Mouse (Mus musculus): ENCODE measurements at regions not wholly inside any gene's neighbourhood (a gene's known extent, or its start where the extent isn't known, plus 50 kb on each side); places are given as distances from the start of the nearest gene placed in this dataset.
A peak's percentile ranks its signal among the peaks of the same experiment; 100 is the strongest.
"Not testable (repeated sequence)": the region's sequence is repeated elsewhere in the genome, so short reads cannot be mapped to it uniquely, and the experiment has no call there.

DNA sequence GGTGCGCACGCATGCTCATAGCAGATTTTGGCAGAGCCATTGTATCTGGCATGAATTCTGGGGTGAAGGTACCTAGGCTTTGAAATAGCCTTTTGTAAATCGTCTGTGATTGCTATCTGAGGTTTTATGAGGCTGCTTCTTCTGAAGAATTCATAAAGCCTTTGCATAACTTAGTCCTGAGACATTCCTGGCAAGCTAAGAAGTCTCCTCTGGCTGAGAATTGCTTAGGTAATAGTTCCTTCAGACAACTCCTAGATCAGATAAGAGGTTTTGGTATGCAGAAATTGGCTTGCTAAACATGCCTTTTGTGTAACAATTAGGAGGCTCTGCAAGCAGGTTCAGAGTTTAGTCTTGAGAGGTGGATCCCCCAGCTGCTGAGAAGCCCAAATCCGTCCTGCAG lies 82.7 kb downstream of the Pmp22 start:
- no peak for DNase-seq

DNA sequence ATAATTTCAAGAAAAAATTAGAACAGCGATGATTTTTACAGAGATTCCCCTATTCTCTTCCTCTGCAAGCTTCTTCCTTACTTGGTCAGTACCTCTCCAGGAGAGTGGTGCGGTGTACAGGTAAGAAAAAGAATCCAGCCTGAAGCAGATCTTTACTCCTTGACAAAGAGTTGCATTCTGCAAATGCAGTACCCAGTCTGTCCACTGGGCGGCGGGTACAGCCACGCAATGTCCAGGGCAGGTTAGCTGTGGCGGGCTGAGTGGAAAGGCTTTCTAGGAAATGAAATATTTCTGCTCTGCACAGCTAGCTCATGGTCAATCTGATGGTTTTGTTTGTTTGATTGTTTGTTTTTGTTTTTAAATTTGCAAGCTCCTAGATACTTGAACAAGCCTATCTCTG lies 84.3 kb downstream of the Pmp22 start:
- peak; percentile 70 for DNase-seq

DNA sequence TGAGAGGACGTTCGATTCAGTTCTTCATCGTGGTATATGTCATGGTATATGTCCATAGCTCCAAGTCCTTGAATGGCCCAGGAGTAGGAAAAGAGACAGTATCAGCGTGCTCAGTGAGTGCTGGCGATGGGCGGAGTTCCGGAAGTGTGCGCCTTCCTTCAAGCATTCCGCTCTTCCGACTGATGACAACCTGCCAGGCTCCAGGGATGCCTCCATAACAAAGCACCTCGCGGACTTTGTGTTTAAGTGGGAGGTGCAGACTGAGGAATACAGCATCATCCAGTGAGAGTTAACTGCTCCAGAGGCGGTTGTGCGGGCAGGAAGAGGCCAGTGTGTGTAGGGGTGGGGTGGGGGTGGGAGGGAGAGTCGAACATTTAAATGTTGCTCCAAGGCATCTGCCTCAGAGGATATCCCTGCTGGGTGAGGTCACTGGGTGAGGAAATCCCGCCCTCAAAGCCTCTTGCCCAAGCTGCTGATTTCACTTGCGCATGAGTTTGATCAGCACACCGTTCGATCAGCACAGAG lies 85.2 kb downstream of the Pmp22 start:
- DNase-seq = no peak

DNA sequence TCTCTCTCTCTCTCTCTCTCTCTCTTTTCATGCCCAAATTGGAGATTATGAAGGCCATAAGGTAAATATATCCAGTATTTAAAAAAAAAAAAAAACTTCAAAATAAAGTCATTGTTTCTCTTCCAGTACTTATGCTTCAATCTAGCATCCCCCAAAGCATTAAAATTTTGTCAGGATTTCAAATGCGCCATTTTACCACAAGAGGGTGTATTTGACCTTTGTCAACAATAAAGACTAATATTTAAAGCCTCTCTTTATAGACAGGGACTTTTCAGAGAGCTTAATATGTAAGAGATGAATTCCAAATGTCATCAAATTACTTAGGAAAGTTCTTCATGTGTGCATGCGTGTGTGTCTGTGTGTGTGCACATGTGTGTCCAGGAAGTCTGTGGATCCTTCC lies 87.2 kb downstream of the Pmp22 start:
- no peak for DNase-seq

DNA sequence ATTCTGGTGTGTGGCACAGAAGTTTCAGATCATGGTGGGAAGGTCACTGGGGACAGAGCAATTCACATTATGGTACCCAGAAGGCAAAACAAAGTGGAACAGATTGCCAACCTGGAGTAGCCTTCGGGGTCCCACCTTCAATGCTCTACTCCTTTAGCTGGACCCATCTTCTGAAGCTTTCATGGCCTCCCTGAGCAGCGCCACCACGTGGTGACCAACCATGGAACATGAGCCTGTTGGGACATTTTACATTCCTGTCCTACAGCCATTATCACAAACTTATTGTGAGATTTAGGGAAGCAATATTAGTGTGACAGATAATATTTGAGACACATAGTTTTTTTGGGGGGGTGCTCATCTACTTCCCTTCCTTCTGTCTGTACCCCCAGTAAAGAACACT lies 88.3 kb downstream of the Pmp22 start:
- no peak for DNase-seq

DNA sequence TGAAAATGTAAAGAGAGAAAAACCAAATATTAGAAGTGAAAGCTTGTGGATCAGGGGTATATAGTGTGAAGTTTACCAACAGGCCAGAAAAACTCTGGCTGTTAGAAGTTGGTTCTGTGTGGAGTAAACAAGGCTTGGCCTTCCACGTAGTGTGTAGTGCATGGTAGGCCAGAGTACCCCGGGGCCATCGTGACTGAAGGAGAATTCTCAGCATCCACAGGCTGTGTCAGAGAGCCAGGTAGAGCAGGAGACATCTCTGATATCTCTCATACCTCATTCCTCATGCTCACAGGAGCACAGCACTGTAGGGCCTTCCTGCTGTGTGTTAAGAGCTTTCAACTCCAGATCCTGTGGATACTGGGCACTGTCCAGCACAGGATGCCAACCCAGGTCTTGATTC lies 97.7 kb downstream of the Pmp22 start:
- no peak for DNase-seq

DNA sequence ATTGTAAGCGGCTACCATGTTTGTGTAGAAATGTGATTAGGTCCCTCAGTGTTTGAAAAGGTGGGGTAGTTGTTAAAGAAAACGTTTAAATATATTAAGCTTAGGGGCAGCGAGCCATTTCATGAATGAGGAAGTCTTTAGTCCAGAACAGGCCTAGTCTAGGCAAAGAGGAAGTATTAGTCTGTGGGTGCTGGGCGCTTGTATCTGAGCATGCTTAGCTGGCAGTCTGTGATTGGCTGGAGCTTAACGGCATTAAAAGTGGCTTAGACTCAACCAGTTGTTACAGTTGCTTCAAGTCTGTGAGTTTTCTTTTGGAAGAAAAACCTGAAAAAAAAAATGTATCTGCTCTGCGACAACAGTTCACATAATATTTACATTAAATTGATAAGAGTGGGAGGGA lies 102.0 kb downstream of the Pmp22 start:
- no peak for DNase-seq

DNA sequence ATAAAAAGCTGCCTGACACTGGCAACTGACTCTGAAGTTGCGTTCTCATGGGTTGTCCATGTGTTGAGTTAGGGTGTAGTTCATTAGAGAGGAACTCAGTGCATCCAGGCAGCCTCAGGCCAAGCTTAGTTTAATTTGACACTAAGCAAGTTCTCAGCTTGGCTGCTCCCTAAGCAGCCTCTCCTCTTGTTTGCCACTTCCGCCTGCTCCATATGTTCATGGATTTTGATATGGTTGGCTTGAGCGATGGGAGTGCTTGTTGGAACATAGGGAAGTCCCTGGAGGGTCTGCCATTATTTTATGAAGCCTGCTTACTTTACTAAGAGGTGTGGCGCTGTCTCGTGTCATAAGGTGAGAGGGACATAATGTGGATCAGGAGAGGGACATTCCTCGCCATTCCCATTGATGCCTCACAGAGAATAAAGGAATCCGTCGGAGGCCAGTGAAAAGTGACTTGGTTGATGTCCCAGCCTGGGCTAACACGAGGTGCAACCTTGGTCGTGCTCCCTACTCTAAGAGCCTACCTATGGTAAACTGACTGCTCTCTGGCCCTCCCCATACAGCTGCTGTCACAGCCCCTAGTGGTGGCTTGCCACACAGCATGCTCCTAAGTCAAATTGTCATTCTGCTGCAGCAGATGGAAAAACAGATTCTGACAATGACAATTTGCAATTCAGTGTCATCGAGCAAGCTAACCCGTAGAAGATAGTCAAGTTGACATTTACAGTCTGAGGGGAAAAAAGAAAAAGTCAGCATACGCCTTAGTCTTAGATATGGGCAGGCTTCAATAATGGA lies 104.6 kb downstream of the Pmp22 start:
- DNase-seq = no peak

DNA sequence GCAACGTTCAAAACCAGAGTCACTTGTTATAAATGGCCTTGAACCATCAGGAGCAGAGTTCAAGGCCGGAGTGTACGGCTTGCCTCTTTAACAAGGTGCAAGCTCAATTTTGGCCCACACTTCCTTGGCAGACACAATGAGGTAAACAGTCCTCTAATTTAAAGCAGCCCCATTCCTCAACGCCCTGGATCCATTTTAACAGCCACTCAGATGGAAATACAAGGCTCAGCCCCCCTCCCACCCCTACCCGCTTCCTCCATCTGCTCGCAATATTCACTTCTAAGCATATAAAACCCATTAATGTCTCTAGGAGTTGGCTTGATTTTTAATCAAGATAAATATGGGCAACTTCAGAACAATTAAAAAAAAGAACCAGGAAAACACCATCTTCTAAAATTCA lies 105.7 kb downstream of the Pmp22 start:
- no peak for DNase-seq

DNA sequence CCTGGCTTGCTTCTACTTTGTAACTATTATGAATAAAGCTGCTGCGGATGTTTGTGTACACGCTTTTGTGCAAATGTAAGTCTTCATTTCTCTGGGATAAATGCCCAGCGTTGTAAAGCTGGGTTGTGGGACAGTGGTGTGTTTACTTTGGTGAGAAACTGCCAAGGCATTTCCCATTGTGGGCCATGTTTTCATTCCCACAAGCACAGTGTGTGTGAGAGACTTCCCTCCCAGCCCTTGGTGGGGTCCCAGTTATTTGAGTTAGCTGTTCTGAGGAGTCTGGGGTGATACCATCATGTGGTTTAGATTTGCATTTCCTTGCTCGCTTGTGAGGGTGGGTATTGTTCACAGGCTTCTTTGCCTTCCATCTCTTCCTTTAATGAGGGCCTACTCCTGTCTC lies 109.9 kb downstream of the Pmp22 start:
- DNase-seq = no peak

DNA sequence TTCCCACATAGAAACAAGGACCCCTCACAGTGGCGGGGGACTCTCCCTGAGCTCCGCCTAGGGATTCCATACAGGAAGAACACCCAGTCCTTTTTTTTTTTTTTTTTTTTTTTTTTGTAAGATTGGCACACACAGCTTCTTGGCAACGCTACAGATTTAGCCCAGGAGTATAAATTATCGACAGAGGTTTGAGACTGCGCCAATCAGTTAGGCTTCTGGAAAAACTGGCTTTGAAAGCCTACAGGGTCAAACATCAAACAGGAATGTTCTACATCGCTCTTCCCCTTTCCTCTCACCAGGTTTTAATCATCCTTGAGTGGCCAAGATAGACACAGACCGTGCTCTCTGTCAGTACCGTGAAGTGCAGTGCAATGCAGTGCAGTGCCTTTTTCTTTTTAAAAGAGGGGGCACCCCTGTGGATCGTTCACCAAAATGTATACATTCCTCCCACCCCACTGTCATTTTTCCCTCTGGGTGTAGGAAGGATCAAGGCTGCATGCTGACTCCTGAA lies 115.2 kb downstream of the Pmp22 start:
- DNase-seq = no peak

DNA sequence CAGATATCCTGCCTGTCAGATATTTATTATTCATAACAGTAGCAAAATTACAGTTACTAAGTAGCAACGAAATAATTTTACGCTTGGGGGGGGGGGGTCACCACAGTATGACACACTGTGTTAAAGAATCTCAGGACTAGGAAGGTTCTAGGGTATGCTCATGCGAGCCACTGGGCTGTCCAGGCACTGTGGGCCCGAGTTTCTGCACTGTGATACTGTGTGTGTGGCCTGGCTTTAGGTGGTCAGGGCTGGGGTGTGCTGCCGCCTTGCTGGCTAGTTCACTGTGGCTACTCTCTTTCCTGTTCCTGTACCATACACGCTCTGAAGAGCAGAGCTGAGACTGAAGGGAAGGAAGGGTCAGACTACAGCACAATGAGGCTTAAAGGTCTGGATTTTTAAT lies 116.3 kb downstream of the Pmp22 start:
- DNase-seq = no peak

DNA sequence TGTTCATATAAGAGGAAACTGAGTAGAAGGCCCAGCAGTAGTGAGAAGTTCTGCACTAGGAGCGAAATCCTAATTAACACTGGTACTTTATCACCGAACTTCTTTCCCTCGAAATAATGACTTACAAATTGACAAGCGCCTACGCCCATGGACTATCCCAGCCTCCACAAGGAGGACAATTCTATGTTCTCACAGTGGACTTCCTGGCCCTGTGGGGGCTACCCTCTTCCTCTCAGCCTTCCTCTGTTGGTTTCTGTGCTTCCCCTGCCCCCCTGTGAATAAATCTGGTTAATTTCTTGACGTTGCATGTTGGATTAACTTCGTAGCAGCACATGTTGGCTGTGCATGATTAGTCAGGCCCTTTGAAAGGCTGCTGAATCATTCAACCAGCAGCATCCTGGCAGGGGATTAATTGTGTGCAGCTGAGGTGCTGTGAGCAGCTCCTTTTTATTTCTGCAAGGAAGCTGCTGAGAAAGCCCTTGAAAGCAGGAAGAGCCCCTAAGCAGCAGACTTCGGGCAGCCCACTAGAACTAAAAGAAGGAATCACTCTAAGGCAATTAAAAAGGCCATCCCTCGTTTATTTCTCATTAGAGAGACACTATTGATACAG lies 117.4 kb downstream of the Pmp22 start:
- DNase-seq = no peak

DNA sequence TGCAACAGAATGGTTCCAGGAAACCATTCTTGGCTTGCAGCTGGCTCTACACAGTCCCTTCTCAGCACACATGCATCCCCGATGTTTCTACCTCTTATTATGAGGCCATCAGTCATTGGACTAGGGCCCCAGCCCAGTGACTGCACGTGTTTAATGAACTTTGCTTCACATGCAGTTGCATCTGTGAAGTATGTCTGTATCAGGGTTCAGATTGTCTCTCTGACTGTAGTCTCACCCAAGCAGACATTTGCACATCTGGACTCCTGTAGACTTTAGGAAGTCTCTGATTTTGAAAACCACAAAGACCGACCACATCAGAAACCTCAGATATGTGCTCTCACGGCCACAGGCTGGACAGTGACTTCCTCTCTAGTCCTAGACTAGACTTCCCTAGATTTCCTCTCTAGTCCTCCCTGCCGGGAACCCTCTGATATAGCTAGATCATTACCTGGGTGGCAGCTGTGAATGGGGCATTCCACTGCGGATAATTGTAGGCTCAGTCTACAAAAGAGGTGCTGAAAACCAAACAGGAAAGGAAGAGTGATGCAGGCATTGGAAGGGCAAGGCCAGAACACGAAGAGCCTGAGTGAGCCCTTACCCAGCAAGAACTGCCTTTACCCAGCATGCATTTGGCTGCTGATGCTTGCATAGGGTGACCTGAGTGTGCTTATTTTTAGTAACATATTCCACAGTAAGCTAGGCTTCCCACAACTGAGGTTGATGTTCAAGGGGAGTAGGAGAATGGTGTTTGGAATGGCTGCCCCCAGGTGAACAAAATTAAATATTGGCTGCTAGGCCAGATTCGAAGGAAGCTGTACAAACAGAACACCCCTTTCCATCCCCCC lies 123.5 kb downstream of the Pmp22 start:
- DNase-seq = no peak

DNA sequence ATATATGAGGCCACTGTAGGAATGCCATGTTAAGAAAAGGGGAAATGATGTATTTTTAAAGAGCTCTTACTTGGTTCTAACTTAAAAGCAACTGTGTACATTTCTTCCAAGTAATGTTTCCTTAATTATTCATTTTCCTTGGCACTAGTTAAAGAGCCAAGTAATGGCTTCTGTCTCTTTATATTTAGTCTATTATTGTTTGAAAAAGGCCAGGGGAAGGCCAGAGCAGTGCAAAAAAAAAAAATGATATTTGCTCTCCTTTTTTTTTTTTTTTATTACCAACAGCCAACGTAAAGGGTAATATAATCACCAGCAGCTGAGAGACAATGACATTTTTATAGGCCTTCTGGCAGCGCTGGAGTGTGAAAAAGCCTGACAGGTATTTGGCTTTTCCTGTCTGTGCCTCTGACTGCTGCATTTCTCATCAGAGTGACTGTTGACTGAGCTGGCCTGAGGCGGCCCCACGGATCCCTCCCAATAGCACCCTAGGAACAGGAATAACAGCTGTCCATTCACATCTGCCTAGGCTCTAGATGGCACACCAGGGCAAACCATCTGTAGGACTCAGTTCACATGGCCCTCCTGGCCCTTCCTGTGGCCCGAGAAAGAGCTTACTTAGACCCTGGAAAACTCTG lies 124.3 kb downstream of the Pmp22 start:
- DNase-seq = no peak

DNA sequence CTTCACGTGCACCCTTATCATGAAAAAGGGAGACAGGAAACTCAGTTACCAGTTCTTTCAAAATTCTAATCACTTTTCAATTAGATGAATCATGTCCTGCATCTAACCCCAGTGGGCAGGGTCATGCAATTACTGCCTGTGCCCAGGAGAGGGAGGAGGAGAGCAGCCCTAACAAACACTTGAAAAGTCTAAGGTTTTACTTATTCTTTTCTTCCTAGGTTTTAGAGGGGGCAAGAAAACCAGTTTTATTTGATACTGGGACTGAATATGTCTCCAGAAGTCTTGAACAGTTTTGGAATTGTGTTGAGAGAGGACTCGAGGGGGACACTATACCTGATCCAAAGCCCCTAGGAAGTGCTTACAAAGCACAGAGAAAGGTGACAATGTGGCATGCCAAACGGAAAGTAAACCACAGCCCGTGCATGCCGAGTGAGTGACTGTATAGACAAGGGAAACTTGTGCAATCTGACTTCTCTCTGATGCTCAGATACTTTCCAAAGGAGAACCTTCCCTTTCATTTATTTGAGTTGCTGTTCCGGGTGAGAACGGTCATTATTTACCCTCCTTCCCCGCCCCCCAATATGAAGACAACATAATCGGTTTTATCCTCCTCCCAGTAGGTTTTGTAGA lies 135.8 kb downstream of the Pmp22 start:
- DNase-seq = no peak

DNA sequence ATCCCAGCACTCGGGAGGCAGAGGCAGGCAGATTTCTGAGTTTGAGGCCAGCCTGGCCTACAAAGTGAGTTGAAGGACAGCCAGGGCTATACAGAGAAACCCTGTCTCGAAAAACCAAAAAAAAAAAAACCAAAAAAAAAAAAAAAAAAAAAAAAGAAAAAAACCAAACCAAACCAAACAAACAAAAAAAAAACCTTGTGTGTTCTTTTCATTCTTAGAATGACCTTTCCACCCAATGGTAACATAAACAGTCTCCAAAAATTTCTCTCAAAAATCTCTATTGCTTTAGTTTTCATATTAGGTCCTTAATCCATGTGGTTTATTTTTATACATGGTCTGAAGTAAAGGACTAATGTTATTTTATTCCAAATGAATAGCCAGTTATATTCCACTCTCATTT lies 137.5 kb downstream of the Pmp22 start:
- DNase-seq = not testable (repeated sequence)

DNA sequence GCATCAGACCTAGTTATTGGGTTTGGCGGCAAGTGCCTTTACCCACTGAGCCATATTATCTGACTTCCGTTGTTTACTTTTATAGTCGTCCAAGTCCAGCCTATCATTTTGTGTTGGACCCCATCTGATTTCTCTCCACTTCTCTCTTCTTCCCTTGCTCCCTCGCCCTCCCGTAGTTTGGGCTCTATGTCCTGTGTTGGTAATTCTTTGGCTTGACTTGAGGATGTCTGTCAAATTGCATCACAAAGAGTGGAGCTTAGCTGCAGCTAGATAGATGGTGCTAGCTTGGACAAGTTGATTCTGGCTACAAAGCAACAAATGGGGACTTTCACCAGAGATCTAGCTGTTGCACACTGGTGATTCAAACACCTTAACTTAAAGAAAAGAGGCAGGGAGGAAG lies 147.9 kb downstream of the Pmp22 start:
- no peak for DNase-seq

DNA sequence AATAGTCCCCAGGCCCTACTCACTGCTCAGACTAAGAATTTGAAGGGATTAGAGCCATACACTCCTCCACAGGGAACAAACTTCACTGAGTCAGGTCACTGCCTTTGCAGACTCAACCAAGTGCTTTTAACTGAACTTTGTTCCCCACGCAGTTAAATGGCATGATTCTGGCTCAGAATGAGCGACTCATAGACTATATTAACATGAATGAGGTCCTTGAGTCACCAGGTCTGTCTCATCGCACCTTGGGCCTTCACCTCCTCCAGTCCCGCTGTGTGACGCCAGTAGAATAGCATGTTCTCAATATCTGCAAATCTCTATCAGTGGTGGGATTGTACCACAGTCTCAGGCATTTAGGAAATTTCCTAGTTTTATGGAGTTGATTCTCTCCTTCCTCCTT lies 153.1 kb downstream of the Pmp22 start:
- no peak for DNase-seq

DNA sequence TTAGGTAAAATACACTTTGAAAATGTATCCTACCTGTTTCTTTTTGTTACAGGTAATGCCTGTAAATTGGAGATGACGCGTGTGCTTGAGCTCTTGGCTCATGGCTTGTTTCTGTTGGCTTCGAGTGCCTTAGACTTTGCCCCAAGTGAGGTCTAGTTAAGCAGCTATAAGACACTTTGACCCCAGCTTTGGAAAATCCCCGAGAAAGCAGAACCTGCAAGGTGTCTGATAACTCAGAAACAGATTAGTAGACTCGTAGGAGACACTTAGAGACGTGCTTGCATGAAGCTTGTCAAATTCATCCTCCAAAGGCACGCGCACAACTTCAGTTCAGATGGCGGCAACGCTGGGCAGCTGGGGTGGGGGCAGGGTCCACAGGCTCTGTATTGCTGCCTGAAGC lies 153.8 kb downstream of the Pmp22 start:
- DNase-seq = no peak

DNA sequence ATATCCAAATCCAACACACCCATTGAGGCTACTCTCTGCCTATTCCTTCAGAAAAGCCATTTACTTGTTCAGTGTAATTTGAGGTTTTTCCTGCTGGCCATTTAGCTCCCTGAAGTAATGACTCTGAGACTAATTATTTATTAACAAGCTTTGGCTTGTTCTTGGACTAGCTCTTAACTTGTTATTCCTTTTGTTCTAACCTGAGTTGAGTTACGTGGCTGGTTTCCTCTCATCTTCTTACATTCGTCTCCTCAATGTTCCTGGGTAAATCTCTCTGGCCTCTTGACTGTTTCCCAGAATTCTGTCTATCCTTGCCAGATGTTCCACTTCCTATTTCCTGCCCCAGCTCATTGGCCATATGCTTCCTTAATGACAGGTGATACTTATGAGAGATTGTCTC lies 157.2 kb downstream of the Pmp22 start:
- no peak for DNase-seq

DNA sequence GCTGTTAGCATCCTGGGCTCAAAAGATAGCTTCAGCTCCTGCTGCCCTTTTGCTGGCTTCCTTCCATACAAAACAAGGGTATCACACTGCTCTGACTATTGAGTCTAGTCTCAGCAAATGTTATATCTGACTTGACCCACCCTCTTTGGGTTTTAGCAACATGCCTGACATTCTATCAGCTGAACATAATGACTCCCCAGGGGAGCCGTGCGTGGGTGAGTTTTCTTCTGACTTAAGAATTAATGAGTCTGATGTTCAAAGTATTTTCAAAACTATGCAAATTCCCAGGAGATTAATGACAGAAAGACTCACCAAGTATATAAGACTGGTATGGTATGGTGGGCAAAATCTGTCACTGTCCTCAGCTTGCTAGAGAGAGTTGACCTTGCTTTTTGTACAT lies 159.0 kb downstream of the Pmp22 start:
- DNase-seq = no peak

DNA sequence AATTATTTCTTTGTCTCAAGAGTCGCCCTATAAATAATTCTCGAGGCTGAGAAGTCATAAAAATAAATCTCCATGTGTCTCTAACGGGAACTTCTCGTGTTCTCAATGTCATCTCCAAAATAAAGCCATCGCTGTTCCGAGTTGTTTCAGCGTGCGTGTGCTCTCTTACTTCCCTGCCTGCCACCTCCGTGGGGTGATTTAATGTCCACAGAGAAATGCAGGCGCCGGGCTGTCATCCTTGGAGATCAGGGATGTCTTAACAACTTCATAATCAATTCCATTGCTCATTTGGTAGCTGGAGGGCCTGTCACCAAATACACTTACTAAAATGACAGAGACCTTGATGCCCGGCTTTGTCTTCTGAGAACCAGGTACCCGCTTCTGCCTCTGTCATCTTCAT lies 161.8 kb downstream of the Pmp22 start:
- DNase-seq = no peak
